Mouse (Mus musculus) heart, postnatal 25 days (tissue): ENCODE measurements around the gene Dbi. TPM values are rescaled to one million over a fixed set of nuclear protein-coding genes. Genes with fewer than 3 reads are reported as not detected.

ENCODE experiments used
- DNase-seq: peaks from one replicate; pipeline ENCODE4 v3.0.0; 2022; ENCODE audit warnings: low spot score
- intact Hi-C: fragments of 180-260 bp; cut with DNase I; formaldehyde crosslinking; loops from one replicate; pipeline ENCODE4 v1.15.1; 2025
- total RNA-seq, 2 experiments: library from RNA; stranded (reverse); gene quantifications; 2 replicates each; pipeline ENCODE4 v1.2.3; 2021

The Dbi gene
- total RNA-seq, 2 experiments from 2014 or later, result 246 to 290 TPM

DNA sequence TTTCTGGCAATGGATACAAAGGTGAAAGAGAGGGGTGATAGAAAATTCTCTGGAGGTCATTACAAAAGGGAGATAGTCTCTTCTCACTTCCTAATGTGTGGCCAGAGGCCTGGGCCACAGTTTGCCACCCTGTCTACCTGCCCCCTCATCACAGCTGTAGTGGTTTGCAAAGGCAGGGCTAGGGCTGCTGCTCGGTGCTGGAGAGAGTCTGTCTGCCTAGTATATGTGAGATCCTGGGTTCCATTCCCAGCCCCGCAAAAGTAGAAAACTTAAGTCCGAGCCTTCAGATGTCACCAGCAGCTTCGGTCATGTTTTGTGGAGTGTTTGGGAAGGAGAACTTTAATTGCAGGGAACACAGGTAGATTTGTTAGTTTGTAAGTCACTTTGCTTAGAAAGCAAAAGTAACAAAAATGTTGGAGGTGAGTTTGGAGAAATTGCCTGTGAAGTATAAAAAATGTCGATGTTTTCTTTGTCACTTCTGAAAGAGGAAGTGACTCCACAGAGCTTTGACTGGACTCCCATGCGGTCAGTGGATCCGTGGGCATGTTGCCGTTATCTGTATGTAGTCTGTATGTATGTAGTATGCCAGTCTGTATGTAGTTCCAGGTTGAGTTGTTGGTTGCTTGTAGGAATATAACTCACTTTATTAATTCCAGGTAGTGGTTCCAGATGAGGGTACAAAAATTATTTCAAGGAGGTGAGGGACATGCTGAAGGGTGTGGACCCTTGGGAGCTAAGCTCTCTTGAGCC, 1.9 kb upstream of the Dbi start:
- intact Hi-C loops, result loop anchor here (5.0 kb wide), 1 partner anchor 1806 kb away; no protein-coding TSS in a partner anchor
- DNase-seq, result no peak

- intact Hi-C loops, result loop anchor here (5.0 kb wide), 1 partner anchor 1805 kb away; no protein-coding TSS in a partner anchor
- no peak for DNase-seq
These were observed 1.2 kb upstream of the Dbi start for GRCm38 (mm10) chr1:120121930-120122530.

- intact Hi-C loops, result loop anchor here (5.0 kb wide), 1 partner anchor 1803 kb away; no protein-coding TSS in a partner anchor
- DNase-seq, result no peak
These were observed 523 bp downstream of the Dbi start for GRCm38 (mm10) chr1:120120141-120120968.

- DNase-seq, result no peak
- intact Hi-C loops, result no loop called here
These were observed 1.5 kb downstream of the Dbi start for GRCm38 (mm10) chr1:120119389-120119788.

DNA sequence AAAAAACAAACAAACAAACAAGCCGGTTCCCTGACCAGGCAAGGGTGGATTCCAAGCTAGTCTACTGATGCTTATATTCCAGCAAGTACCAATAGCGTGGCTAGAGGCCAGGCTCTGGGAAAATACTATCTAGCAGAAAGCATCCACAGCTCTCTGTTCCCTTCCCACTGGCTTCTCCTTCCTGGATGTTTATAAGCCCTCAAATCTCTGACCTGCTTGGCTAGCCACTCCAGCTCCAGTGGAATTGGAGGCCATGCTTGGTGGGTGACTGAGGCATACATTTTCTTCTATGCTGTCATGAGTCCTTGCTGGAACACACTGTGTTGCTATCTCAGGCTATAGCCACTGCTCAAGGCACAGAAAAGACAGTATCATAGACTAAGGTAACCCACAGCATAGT, 2.0 kb downstream of the Dbi start:
- no peak for DNase-seq
- intact Hi-C loops, result no loop called here

- intact Hi-C loops, result no loop called here
- no peak for DNase-seq
These were observed 4.8 kb downstream of the Dbi start for GRCm38 (mm10) chr1:120116106-120116505.

DNA sequence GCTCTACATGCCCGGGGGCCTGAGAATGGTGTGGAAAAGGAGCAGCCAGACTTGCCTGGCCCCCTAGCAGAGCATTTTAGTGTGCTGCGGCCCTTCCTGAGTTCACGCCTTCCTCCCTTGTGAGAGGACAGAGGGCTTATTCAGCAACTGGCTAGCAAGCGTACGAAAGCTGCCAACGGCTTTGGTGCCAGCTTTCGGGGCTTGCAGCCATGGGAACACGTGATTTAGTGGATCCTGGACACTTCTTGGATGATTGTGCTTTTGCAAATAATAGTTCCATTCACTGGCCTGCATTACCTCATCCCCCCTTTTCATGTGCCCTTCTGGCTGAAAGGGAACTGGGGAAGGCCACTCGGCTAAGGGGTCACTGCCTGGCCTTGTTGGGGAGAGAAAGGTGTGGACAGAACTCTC, 5.2 kb downstream of the Dbi start:
- intact Hi-C loops, result no loop called here
- DNase-seq, result peak; percentile 61

- no peak for DNase-seq
- intact Hi-C loops, result no loop called here
These were observed 8.4 kb downstream of the Dbi start for GRCm38 (mm10) chr1:120112251-120113187.

- DNase-seq, result no peak
- intact Hi-C loops, result no loop called here
These were observed 9.1 kb downstream of the Dbi start for GRCm38 (mm10) chr1:120111766-120112165.

- DNase-seq, result no peak
- intact Hi-C loops, result no loop called here
These were observed 11.0 kb downstream of the Dbi start for GRCm38 (mm10) chr1:120109741-120110432.

- no peak for DNase-seq
- intact Hi-C loops, result no loop called here
These were observed 15.3 kb downstream of the Dbi start for GRCm38 (mm10) chr1:120105556-120105959.

- no peak for DNase-seq
- intact Hi-C loops, result no loop called here
These were observed 19.7 kb downstream of the Dbi start for GRCm38 (mm10) chr1:120101227-120101609.

DNA sequence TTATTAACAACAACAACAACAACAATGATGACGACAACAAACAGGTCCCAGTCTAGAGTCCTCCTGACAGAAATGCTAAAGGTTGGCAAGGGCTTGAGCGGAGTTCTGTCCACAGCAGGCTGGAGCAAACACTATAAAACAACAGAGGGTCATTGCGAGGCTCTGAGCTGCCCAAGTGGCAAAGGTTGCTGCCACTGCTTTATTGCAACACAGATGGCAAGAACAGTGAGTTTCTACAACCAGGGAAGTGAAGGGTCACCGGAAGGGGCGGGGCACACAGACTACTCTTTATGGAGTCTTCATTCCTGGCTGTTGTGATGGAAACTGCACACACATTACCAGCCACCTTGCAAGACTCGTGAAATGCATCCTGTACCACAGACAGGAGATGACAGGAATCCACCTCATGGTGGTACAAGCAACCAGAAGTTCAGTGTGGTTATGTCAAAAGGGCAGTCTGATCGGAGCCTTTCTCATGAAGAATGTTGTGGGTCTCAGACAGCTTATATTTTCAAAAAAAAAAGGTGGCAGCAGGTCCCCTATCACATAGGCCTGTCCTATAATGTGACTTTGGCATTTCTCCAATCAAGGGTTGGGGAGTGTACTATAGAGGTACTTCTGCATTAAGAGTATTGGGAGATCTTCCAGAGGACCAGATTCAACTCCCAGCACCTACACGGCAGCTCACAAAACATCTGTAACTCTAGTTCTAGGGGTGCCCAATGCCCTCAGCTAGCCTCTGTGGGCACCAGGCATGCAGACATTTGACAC, 20.2 kb downstream of the Dbi start:
- intact Hi-C loops, result no loop called here
- no peak for DNase-seq

DNA sequence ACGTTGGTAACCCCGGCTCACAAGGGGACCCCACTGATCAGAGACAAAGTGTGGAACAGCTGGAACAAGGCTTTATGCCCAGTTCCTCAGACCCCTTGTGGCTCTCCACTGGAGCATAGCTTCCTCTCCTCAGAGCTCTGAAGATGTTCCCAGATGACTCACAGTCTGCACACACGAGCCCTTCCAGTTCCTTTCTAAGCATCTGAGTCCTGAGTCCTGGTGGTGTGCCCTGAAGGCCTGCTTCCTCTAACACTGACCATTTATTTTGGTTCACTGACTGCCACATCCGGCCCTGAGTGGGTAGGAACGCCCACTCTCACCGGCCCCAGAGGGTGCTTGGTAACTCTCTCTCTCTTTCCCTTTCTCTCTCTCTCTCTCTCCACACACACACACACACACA, 21.4 kb downstream of the Dbi start:
- no peak for DNase-seq
- intact Hi-C loops, result loop anchor here (2.0 to 10.0 kb wide), 2 partner anchors 47 to 275 kb away; no protein-coding TSS in a partner anchor

GRCm38 (mm10) chr1:120098327-120098726, 22.6 kb downstream of the Dbi start:
- no peak for DNase-seq
- intact Hi-C loops, result loop anchor here (1.0 to 10.0 kb wide), 3 partner anchors 48 to 274 kb away; no protein-coding TSS in a partner anchor

- intact Hi-C loops, result loop anchor here (10.0 kb wide), 1 partner anchor 270 kb away; no protein-coding TSS in a partner anchor
- no peak for DNase-seq
These were observed 26.0 kb downstream of the Dbi start for GRCm38 (mm10) chr1:120094920-120095319.

- intact Hi-C loops, result loop anchor here (1.0 to 10.0 kb wide), 2 partner anchors 60 to 269 kb away; no protein-coding TSS in a partner anchor
- peak; percentile 45 for DNase-seq
These were observed 27.3 kb downstream of the Dbi start for GRCm38 (mm10) chr1:120093482-120094134.
